Comparison of ENCODE assay signal across 8 mouse cellular contexts in the genomic region with DNA sequence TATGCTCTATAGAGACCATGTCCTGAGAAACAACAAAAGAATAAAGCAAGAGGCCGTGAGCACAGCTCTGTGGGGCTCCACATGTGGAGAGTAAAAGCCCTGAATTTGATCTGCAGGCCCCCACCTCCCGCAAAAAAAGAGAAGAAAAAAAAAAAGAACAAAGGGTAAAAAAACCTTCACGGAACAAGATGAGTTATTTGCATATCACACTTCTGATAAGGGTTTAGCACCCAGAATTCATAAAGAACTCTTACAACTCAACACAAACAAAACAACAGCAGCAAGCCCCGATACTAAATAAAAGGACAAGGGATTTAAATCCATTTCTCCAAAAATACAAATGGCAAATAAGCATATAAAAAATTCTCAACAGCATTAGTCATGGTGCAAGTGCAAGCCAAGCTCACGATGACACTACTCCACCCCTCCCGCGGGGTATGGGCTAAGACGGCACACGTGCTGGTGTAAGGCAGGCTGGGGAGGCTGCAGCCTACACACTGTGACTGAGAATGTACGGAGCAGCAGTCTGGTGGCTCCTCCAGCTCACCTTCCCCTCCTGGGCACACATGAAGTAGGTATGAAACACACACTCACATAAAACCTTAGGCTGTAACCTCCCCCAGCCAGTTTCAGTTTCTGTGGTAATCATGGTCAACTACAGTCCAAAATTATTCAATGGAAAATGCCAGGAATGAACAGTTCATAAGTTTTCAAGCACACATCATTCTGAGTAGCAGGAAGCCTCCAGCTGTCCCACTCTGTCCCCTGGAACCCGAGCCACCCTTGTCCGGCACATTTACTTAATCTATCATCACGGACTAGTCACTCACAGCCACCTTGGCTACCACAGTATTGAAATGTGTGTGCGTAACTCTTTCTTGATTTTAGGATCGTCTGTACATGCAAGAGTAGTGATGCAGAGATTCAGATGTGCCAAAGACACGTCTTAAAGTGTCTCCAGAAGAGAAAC. TPM values are rescaled to one million over a fixed set of nuclear protein-coding genes. Genes with fewer than 3 reads are reported as not detected.
DNase-seq lines count a peak whose midpoint lies in the region; ATAC-seq and TF ChIP-seq lines count a peak whose summit lies in the region.

No protein-coding gene starts in this region.

- TF ChIP-seq CTCF in lung, adult 2 months (IDR thresholded peaks at IDR 0.05; ENCODE audit: insufficient read depth, low read length) = no peak

- no peak for ATAC-seq in cerebellum, adult (ENCODE audit: insufficient number of reproducible peaks, low FRiP score, low TSS enrichment)
- 0 out of 2 replicates have a peak, but pooled peaks have one; percentile 43 for ATAC-seq in erythroblast, adult 5-6 weeks (replicated peaks; ENCODE audit: low FRiP score, poor library complexity, severe bottlenecking)

- TF ChIP-seq POLR2A in lung, adult 2 months (IDR thresholded peaks at IDR 0.05; ENCODE audit: borderline replicate concordance, extremely low read depth, low read depth, low read length) = no peak

- peak; percentile 42 to 69 for DNase-seq in cerebellum, postnatal 25 days
- DNase-seq in lung, adult 18-20 months = peak; percentile 53
- DNase-seq in lung, postnatal 25 days (ENCODE audit: low spot score) = no peak
- DNase-seq in lung, adult 2 months = peak; percentile 28
- no peak for DNase-seq in thymus, adult 18-20 months
- no peak for DNase-seq in embryo, embryonic 10 days (ENCODE audit: low spot score)

- H3K4me3 ChIP-seq in lung, adult 2 months (replicated peaks; ENCODE audit: extremely low read depth, low read depth, low read length) = peak overlapping the region; percentile 10

- 34% methylated on average over 16 of the region's 16 CpGs for WGBS in lung, adult 2 months

- H3K4me1 ChIP-seq in lung, adult 2 months (ENCODE audit: control insufficient read depth, insufficient read depth, low read length) = peaks cover 20% of the 10 kb centered on the region

RNA-seq across cellular contexts. Expression of gene Tnnc1, which starts 10.3 kb away (rescaled TPM):
- not detected in 2 replicates for total RNA-seq in erythroblast, adult 5-6 weeks (2015; ENCODE audit: low replicate concordance)
- total RNA-seq in erythroblast, adult 5-6 weeks (2017; ENCODE audit: low replicate concordance) = not detected in 2 replicates
- 25.4 and 32.2 TPM in 2 replicates for polyA plus RNA-seq in lung, adult 2 months (2012; rRNA removed)

RNA-seq across cellular contexts. Expression of gene Nisch, which starts 18.9 kb away (rescaled TPM):
- total RNA-seq in erythroblast, adult 5-6 weeks (2015; ENCODE audit: low replicate concordance) = 30.2 and 34.1 TPM in 2 replicates
- total RNA-seq in erythroblast, adult 5-6 weeks (2017; ENCODE audit: low replicate concordance) = 19.5 and 21.8 TPM in 2 replicates
- 412 and 458 TPM in 2 replicates for polyA plus RNA-seq in lung, adult 2 months (2012; rRNA removed)

RNA-seq across cellular contexts. Expression of gene Sema3g, which starts 19.8 kb away (rescaled TPM):
- not detected in 2 replicates for total RNA-seq in erythroblast, adult 5-6 weeks (2015; ENCODE audit: low replicate concordance)
- not detected in 2 replicates for total RNA-seq in erythroblast, adult 5-6 weeks (2017; ENCODE audit: low replicate concordance)
- polyA plus RNA-seq in lung, adult 2 months (2012; rRNA removed) = 95.9 and 109 TPM in 2 replicates

RNA-seq across cellular contexts. Expression of gene Stab1, which starts 29.4 kb away (rescaled TPM):
- not detected in 2 replicates for total RNA-seq in erythroblast, adult 5-6 weeks (2015; ENCODE audit: low replicate concordance)
- 0.70 TPM in 1 of 2 replicates, not detected in the other for total RNA-seq in erythroblast, adult 5-6 weeks (2017; ENCODE audit: low replicate concordance)
- 114 and 136 TPM in 2 replicates for polyA plus RNA-seq in lung, adult 2 months (2012; rRNA removed)

RNA-seq across cellular contexts. Expression of gene Phf7, which starts 53.3 kb away (rescaled TPM):
- total RNA-seq in erythroblast, adult 5-6 weeks (2015; ENCODE audit: low replicate concordance) = 4.8 and 11.5 TPM in 2 replicates
- 2.5 and 4.8 TPM in 2 replicates for total RNA-seq in erythroblast, adult 5-6 weeks (2017; ENCODE audit: low replicate concordance)
- polyA plus RNA-seq in lung, adult 2 months (2012; rRNA removed) = 4.8 and 5.4 TPM in 2 replicates

Comparison
In these comparisons a context has a peak if more than half of its experiments do, and no peak if none do; other contexts are left out.
1. DNase-seq: peak in cerebellum, postnatal 25 days (2 of 2), lung, adult 18-20 months (2 of 2) and lung, adult 2 months (single experiment); none in lung, postnatal 25 days (single experiment), thymus, adult 18-20 months (0 of 2) and embryo, embryonic 10 days (single experiment).